Mouse (Mus musculus): ENCODE measurements around the gene Stim2. TPM values are rescaled to one million over a fixed set of nuclear protein-coding genes. Genes with fewer than 3 reads are reported as not detected.

Gene Stim2
- polyA plus RNA-seq (2016; fragmentation: Nextera tagmentation; extraction: Ambion mirVana), result 19.2 and 28.0 TPM in 2 replicates

DNA sequence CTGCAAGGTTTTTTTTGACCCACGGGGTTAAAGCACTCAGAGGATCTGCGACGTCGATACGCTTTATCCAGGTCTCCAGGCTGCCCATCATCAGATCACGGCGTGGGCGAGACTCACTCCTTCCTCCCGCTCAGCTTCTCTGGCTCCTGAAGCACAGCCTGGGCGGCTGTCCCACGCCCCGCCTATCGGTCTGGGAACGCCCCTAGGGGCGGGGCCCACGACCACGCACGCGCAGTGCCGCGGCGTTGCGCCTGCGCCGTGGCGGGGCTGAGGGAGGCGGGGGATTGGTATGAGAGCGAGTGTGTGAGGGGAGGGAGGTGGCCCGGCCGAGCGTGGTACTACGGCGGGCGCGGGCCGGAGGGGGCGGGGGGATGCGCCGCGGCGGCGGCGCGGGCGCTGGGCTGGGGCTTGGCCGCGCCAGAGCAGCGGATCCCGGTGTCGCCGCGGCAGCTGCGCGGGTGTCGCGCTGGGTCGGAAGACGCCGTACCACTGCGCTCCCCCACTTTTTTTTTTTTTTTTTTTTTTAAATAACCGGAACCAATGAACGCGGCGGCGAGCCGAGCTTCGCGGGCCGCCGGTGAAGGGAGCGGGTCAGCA, at the start of gene Stim2:
TSS of gene Stim2 (plus strand) at position 354 of the 597 bp plus-strand sequence.
- H3K9me3 ChIP-seq (replicated peaks), result no peaks in the 10 kb centered on the region
- H3K4me2 ChIP-seq (replicated peaks), result peak within 1 kb of the TSS; percentile 83
- peak within 1 kb of the TSS; percentile 88 for H3K4me3 ChIP-seq
- peaks cover 14% of the 10 kb centered on the region for H3K4me1 ChIP-seq
- H3K36me3 ChIP-seq, result no peaks in the 10 kb centered on the region
- peak; percentile 97 for ATAC-seq (ENCODE audit: low FRiP score)
- peak within 1 kb of the TSS; percentile 96 for H3K27ac ChIP-seq
- WGBS, result under 1% methylated on average over 42 of the region's 71 CpGs
- H3K9ac ChIP-seq, result peak within 1 kb of the TSS; percentile 95
- no peaks in the 10 kb centered on the region; the same call in 1 of the 2 replicates for H3K27me3 ChIP-seq

DNA sequence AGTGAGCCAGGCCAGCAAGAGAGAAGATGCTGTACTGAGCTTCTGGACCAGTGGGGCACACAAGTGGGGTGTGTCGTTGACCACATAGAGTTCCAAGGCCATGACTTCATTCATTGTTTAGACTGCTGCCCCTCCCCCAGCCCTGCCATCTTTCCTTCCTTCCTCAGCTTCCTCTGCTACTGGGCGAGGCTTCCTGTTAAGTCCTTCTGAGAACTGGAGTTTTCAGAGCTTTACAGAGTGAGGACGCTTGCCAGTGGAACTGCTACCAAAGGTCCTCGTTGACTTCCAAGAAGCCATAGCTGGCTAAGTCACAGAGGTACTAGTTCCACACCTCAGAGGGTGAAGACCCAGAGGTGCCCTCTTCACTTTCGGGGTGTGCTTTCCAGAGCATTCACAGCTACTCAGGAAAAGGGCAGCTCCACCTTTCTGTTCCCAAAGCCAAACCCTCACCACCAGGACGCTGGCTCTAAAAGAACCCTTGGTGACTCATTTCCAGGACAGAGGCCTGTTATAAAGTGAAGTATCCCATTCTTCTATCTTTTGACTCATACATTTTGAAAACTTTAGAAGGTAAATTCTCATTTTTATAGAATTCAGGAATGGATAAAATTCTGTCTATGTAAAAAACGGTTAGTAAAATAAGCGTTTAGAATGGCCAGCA, 49.6 kb upstream of the Stim2 start:
- 84% methylated on average over 8 of the region's 8 CpGs for WGBS
- Histone ChIP-seq H3K36me3 (no peaks in the 10 kb centered on the region), H3K4me2 (replicated peaks) (no peak overlapping the region), H3K9ac (no peak overlapping the region), H3K4me3 (no peak overlapping the region), H3K27me3 (no peaks in the 10 kb centered on the region), H3K27ac (no peak overlapping the region), H3K9me3 (replicated peaks) (no peaks in the 10 kb centered on the region), H3K4me1 (peaks cover 8% of the 10 kb centered on the region; the same call in 1 of the 2 replicates)
- ATAC-seq (ENCODE audit: low FRiP score), result no peak

DNA sequence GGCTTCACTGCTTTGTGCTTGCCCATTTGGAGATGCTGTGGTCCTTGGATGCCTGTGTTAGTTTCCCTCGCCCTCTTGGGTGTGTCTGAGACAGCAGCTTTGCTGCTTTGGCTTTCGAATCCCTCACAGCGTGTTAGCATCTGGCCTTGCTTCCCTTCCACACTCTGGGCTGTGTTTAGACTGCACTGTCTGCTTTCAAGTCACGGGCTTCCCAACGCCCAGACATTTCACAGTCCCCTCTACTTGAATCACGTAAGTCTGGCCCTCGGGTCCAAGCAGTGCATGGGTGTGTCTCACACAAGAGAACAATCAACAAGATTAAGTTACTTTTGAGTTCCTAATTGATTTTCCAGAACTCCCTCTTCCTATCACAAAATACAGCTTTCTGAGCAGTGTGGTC, 48.1 kb upstream of the Stim2 start:
- Histone ChIP-seq H3K9ac (no peak overlapping the region), H3K27ac (no peak overlapping the region), H3K4me2 (replicated peaks) (no peak overlapping the region), H3K27me3 (no peaks in the 10 kb centered on the region), H3K4me1 (peaks cover 8% of the 10 kb centered on the region; the same call in 1 of the 2 replicates), H3K9me3 (replicated peaks) (no peaks in the 10 kb centered on the region), H3K4me3 (no peak overlapping the region), H3K36me3 (no peaks in the 10 kb centered on the region)
- ATAC-seq (ENCODE audit: low FRiP score), result no peak
- WGBS, result 60% methylated on average over 7 of the region's 7 CpGs

DNA sequence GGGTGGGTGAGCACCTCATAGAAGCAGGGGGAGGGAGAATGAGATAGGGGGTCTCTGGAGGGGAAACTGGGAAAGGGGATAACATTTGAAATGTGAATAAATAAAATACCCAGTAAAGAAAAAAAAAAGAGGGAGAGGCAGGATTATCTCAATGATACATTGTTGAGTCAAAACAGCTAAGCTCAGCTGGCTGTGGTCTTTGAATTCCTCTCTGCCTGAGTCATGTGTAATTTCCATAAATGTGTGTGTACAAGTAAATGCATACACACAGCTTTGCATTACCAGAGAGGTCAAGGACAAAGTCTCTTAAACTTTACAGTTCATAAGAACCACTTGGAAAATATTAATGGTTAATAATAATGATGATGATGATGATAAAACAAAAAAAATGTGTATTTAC, 45.1 kb upstream of the Stim2 start:
- no peak for ATAC-seq (ENCODE audit: low FRiP score)
- Histone ChIP-seq H3K27me3 (no peaks in the 10 kb centered on the region), H3K4me2 (replicated peaks) (no peak overlapping the region), H3K4me3 (no peak overlapping the region), H3K9me3 (replicated peaks) (no peaks in the 10 kb centered on the region), H3K4me1 (peaks cover 5% of the 10 kb centered on the region; the same call in 1 of the 2 replicates), H3K27ac (no peak overlapping the region), H3K9ac (no peak overlapping the region), H3K36me3 (no peaks in the 10 kb centered on the region)

DNA sequence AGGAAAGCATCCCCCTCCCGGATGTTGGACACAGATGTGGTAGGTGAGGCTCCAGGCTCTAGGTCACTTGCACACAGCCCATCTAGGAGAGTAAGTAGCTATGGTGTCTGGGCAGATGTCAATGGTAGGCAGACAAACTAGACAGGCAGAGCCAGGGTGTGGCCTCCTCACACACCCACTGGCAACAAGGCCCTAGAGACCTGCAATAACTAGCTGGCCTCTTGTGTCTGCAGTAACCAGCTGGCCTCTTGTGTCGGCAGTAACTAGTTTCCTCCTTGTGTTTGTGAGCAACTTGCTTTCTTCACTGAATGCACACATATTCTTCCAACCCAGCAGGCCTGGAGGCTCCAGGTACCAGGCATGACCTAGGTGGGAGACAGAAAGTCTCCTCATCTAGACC, 44.5 kb upstream of the Stim2 start:
- H3K4me2 ChIP-seq (replicated peaks), result no peak overlapping the region
- no peaks in the 10 kb centered on the region for H3K27me3 ChIP-seq
- H3K9ac ChIP-seq, result no peak overlapping the region
- H3K9me3 ChIP-seq (replicated peaks), result no peaks in the 10 kb centered on the region
- H3K36me3 ChIP-seq, result no peaks in the 10 kb centered on the region
- 0 out of 2 replicates have a peak, but pooled peaks cover 2% of the 10 kb centered on the region for H3K4me1 ChIP-seq
- H3K27ac ChIP-seq, result no peak overlapping the region
- no peak for ATAC-seq (ENCODE audit: low FRiP score)
- no peak overlapping the region for H3K4me3 ChIP-seq
- 87% methylated on average over 2 of the region's 2 CpGs for WGBS

DNA sequence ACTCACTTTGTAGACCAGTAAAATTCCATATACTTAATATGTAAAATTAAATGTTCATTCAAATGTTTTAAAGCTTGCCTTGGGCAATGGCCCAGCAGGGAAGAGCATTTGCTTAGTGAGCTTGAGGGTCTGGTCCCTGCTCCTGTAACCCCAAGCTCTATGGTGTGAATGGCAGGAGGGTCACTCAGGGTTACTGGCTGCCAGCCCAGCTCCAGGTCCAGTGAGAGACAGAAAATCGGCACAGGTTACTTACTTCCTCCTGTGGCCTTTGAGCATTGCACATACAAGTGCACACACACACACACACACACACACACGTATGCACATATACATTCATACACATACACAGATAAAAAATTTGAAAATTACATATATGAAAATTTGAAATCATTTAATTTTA, 42.3 kb upstream of the Stim2 start:
- no peaks in the 10 kb centered on the region for H3K36me3 ChIP-seq
- 77% methylated on average over 2 of the region's 2 CpGs for WGBS
- H3K9ac ChIP-seq, result no peak overlapping the region
- no peak for ATAC-seq (ENCODE audit: low FRiP score)
- no peaks in the 10 kb centered on the region for H3K9me3 ChIP-seq (replicated peaks)
- H3K4me2 ChIP-seq (replicated peaks), result no peak overlapping the region
- no peaks in the 10 kb centered on the region for H3K27me3 ChIP-seq
- 0 out of 2 replicates have a peak, but pooled peaks cover 2% of the 10 kb centered on the region for H3K4me1 ChIP-seq
- H3K4me3 ChIP-seq, result no peak overlapping the region
- H3K27ac ChIP-seq, result no peak overlapping the region

DNA sequence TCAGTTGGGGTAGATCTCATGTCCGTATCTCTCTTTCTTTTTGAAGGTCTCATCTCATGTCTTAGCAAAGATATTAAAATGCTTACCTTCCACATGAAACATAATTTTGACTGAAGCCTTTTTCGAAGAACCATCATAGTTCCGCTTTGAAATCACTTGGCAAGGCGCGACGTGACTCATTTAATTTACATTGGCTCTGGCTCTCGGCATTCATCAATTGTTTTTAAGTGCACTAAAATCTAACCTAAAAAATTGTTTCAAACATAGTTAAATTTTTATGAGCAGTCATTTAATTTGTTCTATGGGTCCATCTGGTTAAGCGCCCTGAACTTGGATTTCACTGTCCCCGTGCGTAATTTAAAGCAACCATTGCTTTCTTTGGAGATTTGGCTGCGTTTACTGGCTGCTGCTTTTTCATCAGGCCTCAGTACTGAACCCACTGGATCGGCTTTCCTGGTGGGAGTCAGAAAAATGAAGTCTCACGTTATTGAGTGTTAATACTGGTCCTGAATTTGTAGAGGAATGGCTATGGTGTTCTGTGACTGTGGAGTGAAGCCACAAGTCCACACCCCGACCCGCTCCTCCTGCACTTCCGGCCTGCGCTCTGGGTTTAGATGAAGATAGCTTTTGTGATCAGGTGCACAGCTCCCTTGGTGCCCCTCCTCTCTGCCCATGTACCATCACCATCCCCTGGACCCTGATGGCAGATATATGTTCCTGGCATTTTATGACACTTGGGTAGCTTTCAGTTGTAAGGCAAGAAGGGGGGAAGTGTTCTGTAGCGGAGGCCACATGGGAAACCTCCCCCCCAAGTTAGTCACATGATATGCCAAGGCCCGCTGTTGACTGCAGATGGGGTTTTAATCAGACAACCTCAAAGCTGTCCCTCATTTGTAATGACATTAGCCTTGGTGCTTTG, 41.6 kb upstream of the Stim2 start:
- no peaks in the 10 kb centered on the region for H3K27me3 ChIP-seq
- no peaks in the 10 kb centered on the region for H3K9me3 ChIP-seq (replicated peaks)
- 0 out of 2 replicates have a peak, but pooled peaks cover 2% of the 10 kb centered on the region for H3K4me1 ChIP-seq
- H3K4me2 ChIP-seq (replicated peaks), result no peak overlapping the region
- no peak for ATAC-seq (ENCODE audit: low FRiP score)
- no peaks in the 10 kb centered on the region for H3K36me3 ChIP-seq
- H3K9ac ChIP-seq, result no peak overlapping the region
- no peak overlapping the region for H3K4me3 ChIP-seq
- 87% methylated on average over 19 of the region's 19 CpGs for WGBS
- no peak overlapping the region for H3K27ac ChIP-seq

DNA sequence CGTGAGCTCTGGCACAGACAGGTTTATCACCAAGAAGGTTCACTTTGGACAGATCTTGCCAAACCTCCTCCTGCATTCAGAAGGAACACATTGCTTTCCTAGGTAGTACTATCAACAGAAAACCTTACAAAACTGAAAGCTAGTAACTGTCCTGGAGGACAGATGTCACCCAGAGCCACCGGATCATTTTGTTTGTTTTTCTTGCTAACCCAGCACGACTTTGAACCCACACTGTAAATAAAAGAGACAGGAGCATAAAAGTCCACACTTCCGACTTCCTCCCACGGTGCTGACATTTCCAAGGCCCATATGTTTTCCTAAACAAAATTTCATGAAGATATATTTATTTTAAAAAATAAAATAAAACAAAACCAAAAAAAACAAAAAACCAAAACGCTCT, 41.0 kb upstream of the Stim2 start:
- ATAC-seq (ENCODE audit: low FRiP score), result no peak
- WGBS, result 66% methylated on average over 6 of the region's 6 CpGs
- H3K4me3 ChIP-seq, result no peak overlapping the region

DNA sequence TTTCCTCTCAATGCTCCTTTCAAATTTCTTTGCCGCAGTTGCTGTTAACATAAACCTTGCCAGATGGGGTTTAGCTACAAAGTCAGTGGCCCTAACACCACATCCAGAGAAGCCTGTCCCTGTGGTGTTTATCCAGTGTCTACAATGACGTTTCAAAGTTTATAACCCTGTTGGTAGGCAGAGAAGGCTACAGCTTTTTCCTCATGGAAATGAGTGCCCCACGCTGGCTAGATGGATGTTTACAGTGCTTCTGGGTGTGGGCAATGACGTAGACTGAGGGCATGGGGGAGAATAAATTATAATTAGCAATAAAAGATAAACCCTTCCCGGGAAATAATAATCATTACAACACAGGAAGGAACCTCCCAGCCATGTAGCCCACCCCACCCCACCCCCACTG, 37.1 kb upstream of the Stim2 start:
- no peaks in the 10 kb centered on the region for H3K36me3 ChIP-seq
- no peak overlapping the region for H3K4me3 ChIP-seq
- H3K4me2 ChIP-seq (replicated peaks), result no peak overlapping the region
- H3K9me3 ChIP-seq (replicated peaks), result no peaks in the 10 kb centered on the region
- H3K9ac ChIP-seq, result no peak overlapping the region
- no peak overlapping the region for H3K27ac ChIP-seq
- 0 out of 2 replicates have a peak, but pooled peaks cover 2% of the 10 kb centered on the region for H3K4me1 ChIP-seq
- 70% methylated on average over 5 of the region's 5 CpGs for WGBS
- no peaks in the 10 kb centered on the region for H3K27me3 ChIP-seq
- ATAC-seq (ENCODE audit: low FRiP score), result no peak

More for the DNA sequence above, 41.0 kb upstream of the Stim2 start:
- H3K27me3 ChIP-seq, result no peaks in the 10 kb centered on the region
- H3K4me1 ChIP-seq, result 0 out of 2 replicates have a peak, but pooled peaks cover 2% of the 10 kb centered on the region
- H3K9ac ChIP-seq, result no peak overlapping the region
- no peaks in the 10 kb centered on the region for H3K36me3 ChIP-seq
- H3K4me2 ChIP-seq (replicated peaks), result no peak overlapping the region
- no peaks in the 10 kb centered on the region for H3K9me3 ChIP-seq (replicated peaks)
- no peak overlapping the region for H3K27ac ChIP-seq

DNA sequence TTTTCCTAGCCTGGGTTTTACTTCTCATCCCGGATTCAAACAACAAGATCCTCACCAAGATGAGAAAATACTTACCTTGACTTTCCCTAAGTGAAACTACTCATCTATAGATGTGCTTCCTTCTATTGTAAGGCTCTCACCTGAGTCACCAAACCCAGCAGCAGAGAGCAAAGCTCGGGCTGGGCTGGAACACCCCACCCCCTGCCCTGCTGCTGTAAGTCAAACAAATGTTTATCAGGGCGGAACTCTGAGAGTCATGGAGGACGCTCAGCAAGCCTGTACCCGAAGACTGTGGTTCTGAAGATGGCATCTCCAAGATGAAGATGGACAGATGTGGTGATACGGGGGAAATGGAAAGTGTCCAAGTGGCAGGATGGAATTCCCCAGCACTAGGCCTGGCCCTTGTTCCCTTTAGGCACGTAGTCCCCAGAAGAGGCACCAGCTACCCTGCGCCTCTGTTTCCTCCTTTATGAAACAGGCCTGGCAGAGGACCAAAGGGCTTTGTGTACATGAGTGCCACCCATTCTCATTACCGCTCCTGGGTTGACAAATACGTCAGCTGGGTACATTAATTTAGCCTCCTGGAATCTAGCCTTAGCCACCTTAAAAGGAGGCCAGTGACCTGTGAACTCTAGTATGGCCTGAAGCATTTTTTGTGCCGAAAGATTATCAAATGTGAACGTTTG, 36.3 kb upstream of the Stim2 start:
- Histone ChIP-seq H3K4me3 (no peak overlapping the region), H3K4me1 (no peaks in the 10 kb centered on the region), H3K36me3 (no peaks in the 10 kb centered on the region), H3K9me3 (replicated peaks) (no peaks in the 10 kb centered on the region), H3K27ac (no peak overlapping the region), H3K9ac (no peak overlapping the region), H3K27me3 (no peaks in the 10 kb centered on the region), H3K4me2 (replicated peaks) (no peak overlapping the region)
- 83% methylated on average over 12 of the region's 12 CpGs for WGBS
- ATAC-seq (ENCODE audit: low FRiP score), result no peak

DNA sequence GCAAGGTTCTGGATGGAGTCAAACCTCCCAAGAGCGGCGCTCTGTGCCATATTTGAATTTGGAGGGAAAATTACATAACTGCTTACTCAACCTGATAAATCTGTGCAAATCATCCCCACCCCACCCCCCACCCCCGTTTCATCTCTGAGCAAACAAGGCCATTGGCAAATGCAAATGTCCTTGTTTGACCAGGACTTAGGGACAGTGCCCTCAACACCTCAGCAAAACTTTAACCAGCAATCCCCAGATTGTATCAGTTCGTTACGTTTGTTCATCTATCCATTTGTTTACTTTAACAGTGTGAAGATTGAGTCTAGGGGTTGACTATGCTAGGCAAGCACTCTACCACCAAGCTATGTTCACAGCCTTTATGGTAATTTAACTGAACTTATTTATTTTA, 32.6 kb upstream of the Stim2 start:
- Histone ChIP-seq H3K27ac (no peak overlapping the region), H3K9ac (no peak overlapping the region), H3K27me3 (no peaks in the 10 kb centered on the region), H3K4me2 (replicated peaks) (no peak overlapping the region), H3K4me3 (no peak overlapping the region), H3K4me1 (no peaks in the 10 kb centered on the region), H3K9me3 (replicated peaks) (no peaks in the 10 kb centered on the region), H3K36me3 (no peaks in the 10 kb centered on the region)
- ATAC-seq (ENCODE audit: low FRiP score), result no peak
- 93% methylated on average over 5 of the region's 5 CpGs for WGBS

DNA sequence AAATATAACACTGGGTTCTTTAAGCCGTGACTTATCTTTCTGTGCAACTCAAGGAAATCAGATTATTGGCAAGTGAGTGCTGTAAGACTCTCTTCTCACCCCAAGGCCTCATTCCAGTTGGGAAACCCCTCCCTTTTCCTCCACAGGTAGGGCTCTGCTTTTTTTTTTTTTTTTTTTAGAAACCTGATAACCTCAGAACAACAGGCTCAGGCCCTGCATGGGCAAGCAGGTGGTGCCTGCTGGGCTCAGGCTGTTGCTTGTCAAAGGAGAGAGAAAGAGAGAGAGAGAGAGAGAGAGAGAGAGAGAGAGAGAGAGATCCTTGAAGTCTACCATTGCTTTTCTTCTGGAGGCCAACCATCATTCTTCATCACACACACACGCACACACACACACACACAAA, 30.7 kb upstream of the Stim2 start:
- Histone ChIP-seq H3K4me2 (replicated peaks) (no peak overlapping the region), H3K27ac (no peak overlapping the region), H3K9ac (no peak overlapping the region), H3K4me3 (no peak overlapping the region), H3K27me3 (no peaks in the 10 kb centered on the region), H3K4me1 (no peaks in the 10 kb centered on the region), H3K9me3 (replicated peaks) (no peaks in the 10 kb centered on the region), H3K36me3 (no peaks in the 10 kb centered on the region)
- no peak for ATAC-seq (ENCODE audit: low FRiP score)
- WGBS, result 97% methylated on average over 2 of the region's 2 CpGs

Measured in hindbrain, embryonic 12.5 days (tissue).